Mouse (Mus musculus) frontal cortex, postnatal 25 days (tissue): Measurements from ENCODE around the gene Olfr768.
"Not testable (repeated sequence)": the region's sequence is repeated elsewhere in the genome, so short reads cannot be mapped to it uniquely, and the experiment has no call there.

ENCODE experiments used
- DNase-seq, 2 experiments: peaks; one replicate each; pipeline ENCODE4 v3.0.0; 2022; ENCODE audit warnings: low spot score in 2 of 2

Gene Olfr768

DNA sequence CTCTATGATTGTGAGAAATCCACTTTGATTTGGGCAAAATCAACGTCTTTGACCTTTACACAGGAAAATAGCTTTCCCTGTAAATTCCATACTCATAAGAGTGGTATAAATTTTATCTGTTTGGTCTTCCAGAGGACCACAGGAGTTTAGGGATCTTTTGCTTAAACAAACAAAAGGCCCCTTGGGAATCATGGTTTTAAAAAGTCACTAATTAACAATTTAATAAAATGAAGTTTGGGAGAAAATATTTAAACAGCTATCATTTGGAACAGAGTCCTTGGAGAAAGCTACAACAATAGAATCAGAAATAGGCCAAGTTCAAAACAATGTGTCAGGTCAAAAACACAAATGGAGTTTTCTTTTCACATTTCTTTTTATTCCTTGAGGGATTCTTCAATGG, at the start of gene Olfr768:
Olfr768 (minus strand) TSS at position 101 of the 400 bp plus-strand sequence.
- DNase-seq = no peak

DNA sequence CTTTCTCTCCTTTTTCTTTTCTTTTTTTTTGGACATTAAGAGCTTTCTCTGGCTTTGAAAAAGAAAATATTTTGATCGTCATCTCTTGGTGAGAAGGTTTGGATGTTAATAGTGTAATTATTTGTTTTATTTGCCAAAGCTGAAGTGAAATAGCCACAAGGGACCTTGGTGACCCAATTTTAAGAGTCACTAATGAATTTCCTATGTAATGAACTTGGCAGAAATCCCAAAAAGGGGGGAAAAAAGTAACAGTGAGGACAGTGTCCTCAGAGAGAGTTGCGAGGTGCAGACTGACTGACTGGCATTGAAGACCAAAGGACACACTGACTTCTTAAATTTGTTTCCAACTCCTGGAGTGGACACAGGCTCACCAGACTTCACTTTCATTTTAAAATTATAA, 39.7 kb upstream of the Olfr768 start, which contains the start of gene Olfr770:
Olfr770 (minus strand) TSS at position 101 of the 400 bp plus-strand sequence.
- DNase-seq = no peak

DNA sequence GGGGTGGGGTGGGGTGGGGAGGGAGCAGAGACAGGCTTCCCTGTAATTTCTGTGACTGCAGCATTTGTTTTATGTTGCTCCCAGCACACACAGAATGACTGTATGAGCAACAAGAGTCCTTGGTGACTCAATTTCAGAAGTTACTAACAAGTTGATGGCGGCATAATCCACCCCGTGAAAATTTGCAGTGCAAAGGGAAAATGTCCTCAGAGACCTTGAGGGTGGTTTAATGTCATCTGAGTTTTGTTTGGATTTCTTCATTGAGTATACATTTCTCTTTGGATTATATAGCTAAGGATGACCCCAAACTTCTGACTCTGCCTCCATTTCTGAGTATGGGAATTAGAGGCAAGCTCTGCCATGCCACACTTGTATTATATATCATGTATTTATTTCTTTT, 18.6 kb upstream of the Olfr768 start, which contains the start of gene Olfr769:
Olfr769 (minus strand) TSS at position 101 of the 400 bp plus-strand sequence.
- no peak for DNase-seq

DNA sequence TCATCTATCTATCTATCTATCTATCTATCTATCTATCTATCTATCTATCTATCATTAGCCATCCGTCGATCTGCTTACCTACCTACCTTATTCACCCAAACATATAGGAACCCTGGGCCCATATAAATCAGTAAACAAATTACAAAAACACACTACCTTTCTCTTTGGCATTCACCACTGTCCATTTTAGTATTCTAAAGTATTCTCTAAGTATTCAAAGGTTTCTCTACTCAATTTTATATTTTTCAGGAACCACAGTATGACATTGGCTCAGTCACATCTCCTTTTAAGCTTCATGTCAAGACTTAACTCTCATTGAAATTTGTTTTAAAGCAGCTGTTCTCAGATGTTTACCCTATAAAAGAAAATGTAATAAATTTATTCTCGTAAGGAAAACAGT, 16.0 kb upstream of the Olfr768 start:
- no peak for DNase-seq

DNA sequence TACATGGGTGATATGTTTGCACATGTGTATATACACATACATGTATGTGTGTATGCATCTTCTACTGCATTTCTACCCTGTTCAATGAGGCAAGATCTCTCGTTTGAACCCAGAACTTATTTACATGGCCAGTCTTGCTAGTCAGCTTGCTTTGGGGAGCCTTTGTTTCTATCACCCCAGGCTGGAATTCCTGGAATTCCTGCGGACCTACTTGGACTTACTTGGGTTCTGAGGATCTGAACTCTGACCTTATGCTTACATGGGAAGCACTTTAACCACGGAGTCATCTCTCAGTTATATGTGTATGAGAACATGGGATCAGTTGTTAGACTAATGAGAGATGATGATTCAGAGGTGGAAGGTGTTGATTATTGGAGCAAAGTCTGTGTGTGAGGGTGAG, 2.1 kb upstream of the Olfr768 start:
- DNase-seq = no peak

DNA sequence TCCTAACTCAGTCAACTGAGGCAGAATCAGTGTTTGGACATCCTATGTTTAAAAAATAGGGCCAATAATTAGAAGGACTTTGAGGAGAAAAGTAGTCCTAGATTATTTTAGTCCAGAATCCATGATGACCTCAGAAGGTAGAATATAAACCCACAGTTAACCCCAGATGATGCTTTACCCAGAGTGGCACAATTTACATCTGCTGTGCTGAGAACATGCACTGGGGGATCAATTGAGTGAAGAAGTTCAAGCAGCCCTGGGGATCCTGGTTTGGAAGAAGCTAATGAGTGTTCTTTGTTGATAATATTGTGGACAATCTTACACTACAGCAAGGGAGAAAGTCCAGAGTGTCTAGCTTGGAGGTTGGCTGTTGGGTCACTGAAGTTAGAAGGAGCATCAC, 16.4 kb downstream of the Olfr768 start, which contains the start of gene Olfr767:
Olfr767 (minus strand) TSS at position 101 of the 400 bp plus-strand sequence.
- not testable (repeated sequence) for DNase-seq

DNA sequence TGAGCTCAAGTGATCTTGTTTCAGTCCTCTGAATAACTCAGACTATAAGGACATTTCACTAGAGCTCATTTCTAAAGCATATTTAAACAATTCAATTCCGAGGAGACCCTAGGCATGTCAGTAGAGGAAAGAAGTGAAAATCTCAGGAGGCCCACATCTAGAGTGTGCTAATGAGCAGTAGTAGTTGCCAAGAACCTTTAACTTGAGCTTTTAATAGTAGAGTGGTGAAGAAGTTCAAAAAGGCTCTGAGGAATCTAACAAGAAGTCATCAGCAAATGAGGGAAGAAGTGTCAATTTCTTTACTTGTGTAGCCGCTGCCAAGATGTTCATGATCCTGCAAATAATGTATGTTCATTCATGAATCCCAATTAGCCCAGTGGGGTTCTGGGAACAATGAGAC, 30.3 kb downstream of the Olfr768 start, which contains the start of gene Olfr766-ps1:
Olfr766-ps1 (minus strand) TSS at position 101 of the 400 bp plus-strand sequence.
- no peak for DNase-seq

DNA sequence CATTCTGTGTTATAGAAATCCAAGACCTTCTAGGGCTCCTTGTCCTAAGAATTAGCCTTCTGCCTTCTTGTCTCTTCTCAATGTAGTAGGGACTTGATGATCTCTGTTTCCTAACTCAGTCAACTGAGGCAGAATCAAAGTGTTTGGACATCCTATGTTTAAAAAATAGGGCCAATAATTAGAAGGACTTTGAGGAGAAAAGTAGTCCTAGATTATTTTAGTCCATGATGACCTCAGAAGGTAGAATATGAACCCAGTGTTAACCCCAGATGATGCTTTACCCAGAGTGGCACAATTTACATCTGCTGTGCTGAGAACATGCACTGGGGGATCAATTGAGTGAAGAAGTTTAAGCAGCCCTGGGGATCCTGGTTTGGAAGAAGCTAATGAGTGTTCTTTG, 49.3 kb downstream of the Olfr768 start, which contains the start of gene Olfr765:
Olfr765 (minus strand) TSS at position 101 of the 400 bp plus-strand sequence.
- DNase-seq = not testable (repeated sequence)
